Mouse (Mus musculus): ENCODE results near the gene March9.

Gene March9

DNA sequence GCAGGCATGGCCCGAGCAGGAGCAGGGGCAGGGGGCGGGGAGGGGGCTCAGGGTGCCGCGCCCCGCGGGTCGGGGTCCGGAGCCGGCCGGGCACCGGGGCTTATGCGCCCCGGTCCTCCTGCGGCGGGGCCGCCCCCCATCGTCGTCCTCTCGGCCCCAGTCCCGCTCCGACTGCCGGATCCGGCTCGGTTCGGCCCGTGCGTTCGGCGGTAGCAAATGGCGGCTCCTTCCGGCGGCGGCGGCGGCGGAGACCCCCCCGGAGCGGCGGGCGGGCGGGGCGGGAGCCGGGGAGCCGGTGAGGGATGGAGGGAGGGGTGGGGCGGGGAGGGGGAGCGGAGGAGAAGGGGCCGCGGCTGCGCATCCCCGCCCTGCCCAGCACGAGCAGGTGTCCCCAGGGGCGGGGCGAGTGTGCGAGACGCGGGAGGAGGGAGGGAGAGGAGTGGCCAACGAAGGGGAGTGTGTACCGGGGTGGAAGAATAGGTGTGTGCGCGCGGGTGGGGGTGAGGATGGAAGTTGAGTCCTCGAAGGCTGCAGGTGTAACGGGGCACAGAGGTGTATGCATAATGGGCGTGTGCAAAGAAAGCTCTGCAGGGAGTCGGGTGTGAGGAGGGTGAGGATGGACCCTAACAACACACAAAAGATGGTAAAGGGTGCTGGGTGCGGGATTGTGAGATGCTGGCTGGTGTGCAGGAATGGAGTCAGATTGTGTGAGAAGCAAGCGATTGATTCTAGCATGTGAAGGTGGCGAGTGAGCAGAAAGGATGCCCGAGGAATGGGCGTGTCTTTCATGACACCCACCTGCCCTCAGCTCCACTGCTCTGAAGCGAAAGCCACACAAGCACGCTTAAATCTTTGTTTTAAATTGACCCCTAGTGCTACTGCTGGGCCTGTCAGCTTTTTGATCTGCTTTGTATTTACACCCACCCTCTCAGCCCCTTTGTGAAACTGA is at the start of gene March9:
March9 (minus strand) TSS at position 217 of the 949 bp plus-strand sequence.
- DNase-seq (ENCODE audit: low spot score in 2 of 2), result peak; percentile 57 to 71

DNA sequence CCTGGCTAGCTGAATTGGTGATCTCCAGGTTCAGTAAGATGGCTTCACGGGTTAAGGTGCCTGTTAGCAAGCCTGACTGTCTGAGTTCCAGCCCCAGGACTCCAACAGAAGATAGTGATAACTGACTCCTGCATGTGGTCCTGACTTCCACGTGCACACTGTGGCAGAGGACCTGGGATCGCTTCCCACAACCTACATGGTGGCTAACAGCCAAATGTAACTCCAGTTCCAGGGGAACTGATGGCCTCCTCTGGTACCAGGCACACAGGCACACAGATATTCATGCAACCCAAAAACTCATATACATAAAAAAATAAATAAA is 48.2 kb upstream of the March9 start:
- DNase-seq (ENCODE audit: low spot score in 2 of 2), result no peak

DNA sequence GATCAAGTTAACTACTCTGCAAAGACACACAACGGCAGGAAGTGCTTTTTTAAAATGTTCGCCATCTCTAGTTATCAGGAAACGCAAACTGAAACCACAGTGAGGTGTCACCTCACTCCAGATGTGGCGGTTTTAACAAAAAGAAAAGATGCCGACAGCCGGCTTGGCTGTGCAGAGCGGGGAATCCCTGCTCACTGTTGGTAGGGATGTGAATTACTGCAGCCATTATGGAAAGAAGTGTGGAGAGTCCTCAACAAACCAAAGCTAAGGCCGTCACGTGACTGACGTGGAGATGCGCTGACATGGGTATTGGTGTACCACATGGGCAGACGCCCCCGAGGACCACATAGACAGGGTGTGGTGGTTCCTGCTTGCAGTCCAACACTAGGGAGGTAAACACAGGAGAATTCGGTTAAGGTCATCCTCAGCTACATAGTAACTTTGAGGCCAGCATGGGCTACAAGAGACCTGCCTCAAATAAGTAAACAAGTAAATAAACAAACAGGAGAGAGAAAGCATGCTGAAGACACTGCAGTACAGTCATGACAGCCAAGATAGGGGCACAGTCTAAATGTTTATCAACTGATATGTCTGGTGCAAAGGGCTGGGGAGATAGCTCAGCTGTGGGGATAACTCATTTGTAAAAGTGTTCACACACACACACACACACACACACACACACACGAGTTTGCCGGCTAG is 47.7 kb upstream of the March9 start:
- DNase-seq (ENCODE audit: low spot score in 2 of 2), result no peak

DNA sequence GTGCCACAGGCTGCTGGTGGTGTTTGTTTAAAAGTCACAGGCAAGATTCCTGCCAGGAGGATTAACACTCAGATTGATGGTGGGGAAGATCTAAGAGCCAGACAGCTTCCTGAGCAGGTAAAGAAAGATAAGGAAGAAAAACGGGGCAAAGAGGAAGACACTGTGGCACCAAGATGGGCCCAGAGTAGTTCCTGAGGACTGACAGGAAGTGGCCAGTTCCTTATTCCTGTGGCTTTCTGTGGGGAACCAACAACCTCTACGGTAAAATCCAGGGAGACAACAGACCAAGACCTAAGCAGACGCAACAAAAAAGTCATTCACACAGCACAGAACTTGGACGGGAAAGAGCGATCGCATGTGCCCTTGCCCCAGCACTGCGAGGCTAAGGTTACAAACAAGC is 43.6 kb upstream of the March9 start:
- DNase-seq (ENCODE audit: low spot score in 2 of 2), result no peak

DNA sequence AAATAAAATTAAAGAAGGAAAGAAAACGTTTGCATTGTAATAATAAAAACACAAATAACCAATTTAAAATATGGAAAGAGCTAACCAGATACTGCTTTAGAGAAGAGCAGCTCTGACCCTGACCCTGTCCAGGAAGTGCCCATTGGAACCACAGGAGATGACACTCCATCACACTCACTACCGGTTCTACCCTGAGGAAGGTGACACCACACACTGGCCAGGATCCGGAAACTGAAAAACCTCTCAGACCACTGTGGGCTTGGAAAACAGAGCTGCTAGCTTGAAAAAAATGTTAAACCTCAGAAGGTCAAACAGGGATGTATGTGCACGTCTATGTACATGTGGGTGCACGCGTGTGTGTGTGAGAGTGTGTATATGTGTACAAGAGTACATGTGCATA is 41.2 kb upstream of the March9 start:
- DNase-seq (ENCODE audit: low spot score in 2 of 2), result no peak

DNA sequence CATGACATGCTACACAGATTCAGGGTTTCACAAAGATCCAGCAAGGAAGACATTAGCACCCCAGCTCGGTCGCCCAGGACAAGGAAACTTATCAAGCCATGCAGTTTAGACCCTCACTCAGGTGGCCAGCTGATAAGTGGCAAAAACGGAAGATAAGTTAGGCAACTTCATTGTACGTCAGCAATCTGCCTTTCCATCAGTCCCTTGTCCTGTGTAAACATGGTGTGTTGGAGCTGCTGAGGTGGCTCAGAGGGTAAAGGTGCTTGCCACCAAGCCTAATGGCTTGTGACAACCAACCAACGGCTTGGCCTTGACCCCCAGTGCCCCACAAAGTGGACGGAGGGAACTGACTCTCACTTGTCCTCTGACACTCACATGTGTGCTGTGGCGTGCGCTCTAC is 40.4 kb upstream of the March9 start:
- no peak for DNase-seq (ENCODE audit: low spot score in 2 of 2)

DNA sequence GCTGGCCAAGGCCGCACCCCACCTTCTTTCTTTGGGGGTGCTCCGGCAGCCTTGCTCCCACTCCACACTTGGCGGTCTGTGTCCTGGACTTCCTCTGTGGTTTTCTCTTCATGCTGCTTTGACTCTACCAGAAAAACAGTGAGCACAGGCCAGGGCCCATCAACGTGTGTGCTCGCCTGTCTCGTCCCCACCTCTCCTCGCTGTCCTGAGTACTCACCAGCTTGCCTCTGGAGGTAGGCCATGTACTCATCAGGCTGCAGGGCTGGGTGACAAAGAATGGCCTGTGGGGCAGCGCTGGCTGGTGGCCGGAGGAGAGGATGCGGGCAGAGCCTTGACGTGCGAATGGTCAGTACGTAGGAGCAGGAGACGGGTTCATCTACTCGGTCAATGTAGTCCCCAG is 39.9 kb upstream of the March9 start:
- DNase-seq (ENCODE audit: low spot score in 2 of 2), result no peak

DNA sequence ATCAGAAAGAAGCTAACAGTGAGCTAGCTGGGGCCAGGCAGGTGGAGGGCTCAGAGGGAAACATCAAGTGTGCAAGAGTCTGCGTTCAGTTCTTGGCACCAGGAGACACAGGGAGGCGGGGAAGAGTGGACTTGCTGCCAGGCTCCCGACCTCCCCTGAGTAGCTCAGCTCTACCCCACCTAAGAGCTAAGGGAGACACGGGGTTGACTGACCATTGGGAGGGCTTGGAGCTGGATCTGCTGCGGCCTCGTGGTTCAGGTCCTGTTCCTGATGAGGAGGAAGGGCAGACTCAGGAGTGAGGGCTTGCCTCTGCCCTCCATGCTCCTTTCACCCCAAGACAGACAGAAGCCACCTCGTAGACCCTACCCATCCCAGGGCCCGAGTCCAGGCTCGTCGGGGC is 39.2 kb upstream of the March9 start:
- DNase-seq (ENCODE audit: low spot score in 2 of 2), result no peak

DNA sequence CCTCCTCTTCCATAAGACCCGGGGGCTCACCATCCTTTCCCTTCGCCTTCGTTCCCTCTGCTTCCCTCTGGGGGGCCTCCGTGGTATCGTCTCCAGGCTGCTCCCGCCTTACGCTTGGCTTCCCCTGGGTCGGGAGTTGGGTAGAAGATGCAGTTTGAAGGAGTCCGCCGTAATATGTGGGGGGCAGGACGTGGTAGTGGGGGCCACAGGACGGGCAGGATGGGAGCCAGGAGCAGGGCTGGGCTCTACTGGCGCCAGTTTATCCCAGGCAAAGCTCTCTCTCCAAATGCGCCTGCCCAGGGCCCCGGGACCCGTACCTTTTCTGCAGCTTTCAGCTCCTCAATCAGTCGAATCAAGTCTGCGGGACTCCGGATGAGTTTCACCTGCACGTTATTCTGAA is 38.5 kb upstream of the March9 start:
- DNase-seq (ENCODE audit: low spot score in 2 of 2), result no peak

DNA sequence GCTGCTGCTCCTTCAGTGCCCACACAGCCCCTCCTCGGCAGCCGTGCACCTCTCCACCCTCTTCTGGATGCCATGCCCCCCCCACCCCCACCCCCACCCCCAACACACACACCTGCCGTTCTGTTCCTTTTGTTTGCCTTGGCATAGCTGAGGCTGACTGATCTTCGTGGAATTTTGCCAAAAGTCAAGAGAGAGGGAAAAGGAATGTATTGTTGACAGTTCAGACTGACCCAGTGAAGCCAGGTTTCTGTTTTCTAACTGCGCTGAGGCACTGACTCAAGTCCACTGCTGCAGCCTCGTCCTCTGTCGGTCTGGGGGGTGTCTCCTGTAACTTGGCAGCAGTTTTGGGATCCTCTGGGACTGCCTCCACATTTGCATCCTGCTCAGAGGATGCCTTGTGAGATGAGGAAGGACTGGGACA is 34.4 kb upstream of the March9 start:
- DNase-seq (ENCODE audit: low spot score in 2 of 2), result no peak

DNA sequence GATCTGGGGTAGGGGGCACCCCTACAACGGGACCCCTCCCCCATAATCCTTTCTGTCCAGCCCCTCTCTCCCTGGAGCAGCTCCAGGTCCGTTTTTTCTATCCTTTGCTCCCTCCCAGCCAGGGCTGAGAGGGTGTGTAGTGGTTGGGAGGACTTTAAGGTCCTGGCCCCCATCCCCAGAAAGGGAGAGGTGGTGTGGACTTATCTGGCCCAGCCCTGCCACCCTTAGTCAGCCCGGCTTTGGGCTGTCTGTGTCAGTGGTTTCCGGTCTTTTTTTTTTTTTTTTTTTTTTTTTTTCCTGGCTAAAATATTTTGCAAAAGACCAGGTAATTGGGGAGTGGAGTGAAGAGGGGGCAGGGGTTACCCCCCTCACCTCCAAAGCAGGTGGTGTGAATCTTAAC is 32.8 kb upstream of the March9 start:
- no peak for DNase-seq (ENCODE audit: low spot score in 2 of 2)

DNA sequence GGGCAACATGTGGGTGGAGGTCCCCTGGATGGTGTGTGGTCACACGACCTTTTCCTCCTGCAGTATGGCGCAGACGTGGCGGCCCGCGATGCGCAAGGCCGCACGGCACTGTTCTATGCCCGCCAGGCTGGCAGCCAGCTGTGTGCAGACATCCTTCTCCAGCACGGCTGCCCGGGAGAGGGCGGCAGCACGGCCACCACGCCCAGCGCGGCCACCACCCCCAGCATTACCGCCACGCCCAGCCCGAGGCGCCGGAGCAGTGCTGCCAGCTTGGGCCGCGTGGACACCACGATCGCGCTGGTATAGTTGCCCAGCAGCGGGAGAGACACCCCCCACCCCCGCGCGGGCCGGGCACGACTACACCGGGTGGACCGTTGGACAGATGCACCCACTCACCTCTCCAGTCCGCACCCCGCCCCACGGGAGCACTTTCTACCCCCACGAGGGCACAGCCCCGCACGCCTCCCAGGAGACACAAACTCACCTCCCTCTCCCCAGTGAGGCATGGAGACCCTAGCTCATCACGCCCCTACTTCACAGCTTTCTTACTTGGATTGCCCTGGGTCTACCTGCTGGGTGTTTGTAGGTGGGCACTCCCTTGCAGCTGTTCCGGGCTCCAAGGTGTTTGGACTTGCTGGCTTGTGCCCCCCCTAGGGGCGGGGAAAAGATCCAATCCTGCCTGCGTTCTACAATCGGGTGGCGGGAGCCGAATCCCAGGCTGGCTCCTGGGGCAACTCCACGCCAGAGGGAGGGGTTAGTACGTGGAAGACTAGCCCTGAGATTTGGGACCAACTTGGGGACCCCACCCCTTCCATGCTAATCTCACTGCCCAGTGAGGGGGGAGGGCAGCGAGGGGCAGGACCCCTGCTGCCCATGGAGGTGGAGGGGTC is 31.8 kb upstream of the March9 start:
- no peak for DNase-seq (ENCODE audit: low spot score in 2 of 2)

DNA sequence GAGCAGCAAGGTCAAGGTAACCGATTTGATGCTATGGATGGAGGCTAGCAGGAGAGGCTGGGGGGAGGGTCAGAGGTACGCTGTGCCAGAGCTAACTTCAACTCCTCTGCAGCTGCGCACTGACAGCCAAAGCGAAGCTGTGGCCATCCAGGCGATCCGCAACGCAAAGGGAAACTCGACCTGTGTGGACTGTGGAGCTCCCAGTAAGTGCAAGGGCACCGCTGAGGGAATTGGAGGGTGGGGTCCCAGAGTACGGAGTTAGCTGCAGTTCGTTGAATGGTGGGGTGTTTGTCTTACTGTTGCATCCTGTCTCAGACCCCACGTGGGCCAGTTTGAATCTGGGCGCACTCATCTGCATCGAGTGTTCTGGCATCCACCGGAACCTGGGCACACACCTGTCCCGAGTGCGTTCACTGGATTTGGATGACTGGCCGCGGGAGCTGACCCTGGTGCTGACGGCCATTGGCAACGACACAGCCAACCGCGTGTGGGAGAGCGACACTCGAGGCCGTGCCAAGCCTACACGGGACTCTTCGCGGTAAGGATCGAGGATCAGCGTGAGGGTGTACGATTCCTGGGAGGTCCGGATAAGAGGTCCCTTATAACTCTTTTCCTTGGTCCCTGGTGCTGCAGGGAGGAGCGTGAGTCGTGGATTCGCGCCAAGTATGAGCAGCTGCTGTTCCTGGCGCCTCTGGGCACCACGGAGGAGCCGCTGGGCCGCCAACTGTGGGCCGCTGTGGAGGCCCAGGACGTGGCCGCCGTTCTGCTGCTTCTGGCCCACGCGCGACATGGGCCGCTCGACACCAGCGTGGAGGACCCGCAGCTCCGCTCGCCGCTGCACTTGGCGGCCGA is 30.8 kb upstream of the March9 start:
- no peak for DNase-seq (ENCODE audit: low spot score in 2 of 2)

DNA sequence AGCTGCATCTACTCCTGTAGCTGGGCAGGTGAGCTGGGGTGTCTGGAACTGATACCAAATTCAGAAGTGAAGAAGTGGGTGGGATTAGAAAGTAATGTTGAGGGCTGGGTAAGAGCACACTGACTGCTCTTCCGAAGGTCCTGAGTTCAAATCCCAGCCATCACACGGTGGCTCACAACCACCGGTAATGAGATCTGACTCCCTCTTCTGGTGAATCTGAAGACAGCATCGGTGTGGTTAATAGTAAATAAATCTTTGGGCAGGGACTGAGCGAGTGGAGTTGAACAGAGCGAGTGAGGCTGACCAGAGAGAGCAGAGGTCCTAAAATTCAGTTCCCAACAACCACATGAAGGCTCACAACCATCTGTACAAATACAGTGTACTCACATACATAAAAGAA is 25.6 kb upstream of the March9 start:
- no peak for DNase-seq (ENCODE audit: low spot score in 2 of 2)

DNA sequence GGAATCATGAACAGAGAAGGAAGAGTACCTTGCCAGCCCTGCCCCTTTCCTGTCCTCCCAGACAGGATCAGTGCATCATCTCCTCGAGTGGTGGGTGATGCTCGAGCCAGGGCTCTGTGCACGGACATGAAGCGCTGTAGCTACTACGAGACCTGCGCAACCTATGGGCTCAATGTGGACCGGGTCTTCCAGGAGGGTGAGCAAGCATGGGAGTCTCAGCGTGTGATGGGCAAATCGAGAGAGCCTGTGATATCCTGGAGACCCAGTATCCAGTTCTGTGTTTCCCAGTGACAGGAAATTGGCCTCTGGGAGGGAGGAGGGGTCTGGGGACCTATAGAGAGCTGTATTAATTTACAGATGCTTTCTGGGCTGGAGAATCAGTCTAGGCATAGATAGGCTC is 25.1 kb upstream of the March9 start:
- no peak for DNase-seq (ENCODE audit: low spot score in 2 of 2)

DNA sequence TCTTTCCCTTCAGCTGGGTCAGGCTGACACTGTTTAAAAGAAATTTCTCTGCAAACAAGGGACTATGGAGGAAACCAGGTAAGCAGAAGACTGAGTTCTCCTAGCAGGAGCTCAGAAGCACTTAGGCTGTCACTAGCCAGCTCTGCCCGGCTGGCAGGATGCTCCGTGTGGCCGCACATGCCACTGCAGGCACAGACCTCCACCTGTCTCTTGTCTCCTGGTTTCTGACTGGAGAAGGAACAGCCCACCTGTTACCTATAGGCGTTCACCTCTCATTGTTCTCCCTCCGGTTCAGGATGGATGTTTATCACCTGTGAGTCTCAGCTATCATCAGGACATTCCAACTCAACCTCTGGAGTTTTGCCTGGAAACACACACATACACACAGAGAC is 23.9 kb upstream of the March9 start:
- DNase-seq (ENCODE audit: low spot score in 2 of 2), result no peak

DNA sequence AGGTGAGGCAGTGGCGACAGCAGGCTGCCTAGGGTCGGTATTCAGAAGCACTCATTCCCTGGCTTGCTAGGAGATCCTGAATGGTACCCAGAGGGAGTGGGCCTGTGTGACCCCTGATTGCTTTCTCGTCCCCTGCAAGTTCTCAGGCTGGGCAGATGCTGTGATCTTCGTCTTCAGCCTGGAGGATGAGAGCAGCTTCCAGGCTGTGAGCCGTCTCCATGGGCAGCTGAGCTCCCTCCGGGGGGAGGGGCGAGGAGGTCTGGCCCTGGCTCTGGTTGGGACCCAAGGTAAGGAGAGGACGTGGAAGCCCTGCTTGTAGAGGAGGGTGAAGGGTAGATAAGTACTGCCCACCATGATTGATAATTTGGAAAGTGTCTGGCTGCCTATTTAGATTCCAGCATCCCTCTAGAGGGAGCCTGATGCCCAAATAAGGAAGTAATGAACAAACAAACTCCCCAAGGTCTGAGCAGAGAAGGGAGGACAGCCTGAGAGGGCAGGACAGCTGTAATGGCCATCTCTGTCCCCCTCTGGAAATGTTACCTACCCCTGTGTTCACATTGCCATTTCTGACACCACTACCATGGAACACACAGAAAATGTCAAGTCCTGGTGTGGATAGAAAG is 23.4 kb upstream of the March9 start:
- no peak for DNase-seq (ENCODE audit: low spot score in 2 of 2)

DNA sequence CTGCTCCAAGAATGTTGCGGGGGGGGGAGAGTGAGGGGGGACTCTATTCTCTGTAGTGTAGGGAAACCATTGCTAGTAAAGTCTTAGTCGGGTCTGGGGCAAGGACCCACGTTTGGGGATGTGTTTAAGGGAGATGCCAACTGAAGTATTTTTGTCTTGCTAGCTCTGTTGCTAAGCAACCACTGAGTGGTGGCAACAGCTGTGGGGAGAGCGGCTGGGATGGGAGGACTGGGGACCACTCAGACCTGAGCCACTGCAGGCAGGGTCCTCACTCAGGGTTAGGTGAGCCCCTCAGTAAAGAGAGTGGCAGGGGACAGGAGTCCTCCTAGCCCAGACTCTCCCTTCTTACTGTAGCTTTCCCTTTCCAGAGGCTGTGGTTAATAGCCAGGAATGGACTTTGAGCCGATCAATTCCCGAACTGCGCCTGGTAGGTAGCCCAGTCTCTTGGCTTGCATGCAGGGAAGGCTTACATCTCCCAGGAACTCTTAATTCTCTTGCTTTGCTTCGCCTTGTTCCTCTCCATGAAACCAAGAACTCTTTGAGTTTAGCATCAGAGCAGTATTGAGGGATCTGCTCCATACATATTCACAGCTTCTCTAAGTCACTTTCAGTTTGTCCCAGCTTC is 22.1 kb upstream of the March9 start:
- DNase-seq (ENCODE audit: low spot score in 2 of 2), result no peak

DNA sequence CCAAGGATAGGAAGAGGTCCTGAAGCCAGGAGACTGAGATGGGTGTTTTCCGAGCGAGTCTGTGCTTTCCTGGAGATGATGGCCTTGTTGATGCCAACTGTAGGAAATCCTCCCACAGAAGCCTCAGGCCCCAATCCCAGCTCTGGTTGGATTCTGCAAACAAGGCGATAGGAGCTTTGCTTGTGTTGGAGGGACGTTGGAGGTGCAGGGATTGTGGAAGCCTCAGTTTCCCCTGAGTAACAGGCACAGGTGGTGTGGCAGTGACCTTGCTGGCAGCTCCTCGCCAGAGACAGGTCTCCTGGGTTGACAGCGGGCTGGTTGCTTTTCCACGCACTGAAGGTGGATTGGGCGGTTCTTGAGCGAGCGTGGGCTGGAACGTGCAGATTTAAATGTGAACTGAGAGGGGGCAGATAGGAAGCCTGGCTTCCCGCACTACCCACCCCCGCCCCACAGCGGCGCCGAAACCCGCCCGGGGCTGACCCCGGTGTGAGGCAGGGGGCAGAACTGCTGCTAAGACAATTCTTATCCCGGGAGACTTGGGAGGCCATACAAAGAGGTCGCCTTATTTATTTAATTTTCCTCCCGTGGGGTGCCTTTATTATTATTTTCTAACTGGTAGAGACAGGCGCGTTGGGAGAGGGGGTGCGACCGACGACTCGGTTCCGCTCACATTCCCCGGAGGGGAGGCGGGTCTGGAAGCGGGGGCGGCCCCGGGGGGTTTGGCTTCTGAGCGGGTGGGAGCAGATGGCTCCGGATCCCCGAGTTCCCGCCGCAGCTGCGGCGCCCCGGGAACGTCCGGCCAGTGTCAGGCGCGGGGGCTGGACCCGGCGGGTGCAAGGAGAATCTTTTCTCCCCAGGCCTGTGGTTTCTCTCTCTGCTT is 21.2 kb upstream of the March9 start:
- DNase-seq (ENCODE audit: low spot score in 2 of 2), result peak in 1 of 2 experiments; percentile 66
